Mouse (Mus musculus): ENCODE measurements around the gene Cyp4a12b. TPM values are rescaled to one million over a fixed set of nuclear protein-coding genes. Genes with fewer than 3 reads are reported as not detected.
"Not testable (repeated sequence)": the region's sequence is repeated elsewhere in the genome, so short reads cannot be mapped to it uniquely, and the experiment has no call there.

Gene Cyp4a12b
- polyA plus RNA-seq (2015; fragmentation: Nextera tagmentation; extraction: Ambion mirVana) = not detected in 2 replicates

- not testable (repeated sequence) for H3K4me3 ChIP-seq (replicated peaks); H3K9ac ChIP-seq (replicated peaks); H3K9me3 ChIP-seq; H3K4me1 ChIP-seq (replicated peaks); H3K27me3 ChIP-seq; H3K27ac ChIP-seq; ATAC-seq; H3K36me3 ChIP-seq; H3K4me2 ChIP-seq (replicated peaks)
These were observed at the start of gene Cyp4a12b for GRCm38 (mm10) chr4:115411324-115411723. Cyp4a12b (plus strand) TSS chr4:115411624.

DNA sequence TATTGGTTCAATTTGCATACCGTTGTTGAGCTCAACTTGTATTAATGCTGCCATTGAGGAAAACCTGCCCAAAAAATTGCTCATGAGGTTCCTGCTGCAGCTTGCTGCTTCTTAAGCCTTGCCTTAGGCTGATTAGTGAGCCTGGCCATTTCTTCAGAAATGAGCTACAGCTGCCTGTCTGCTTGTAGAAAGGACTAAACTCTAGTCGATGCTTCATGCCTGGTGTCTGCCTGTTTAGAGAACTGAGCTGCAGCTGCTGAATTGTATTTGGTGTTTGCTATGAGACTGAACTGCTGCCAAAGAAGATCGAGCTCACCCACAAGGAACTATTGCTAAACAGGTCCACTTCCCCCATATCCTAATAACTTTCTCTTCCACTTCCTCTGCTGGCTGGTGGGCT, 45.8 kb upstream of the Cyp4a12b start:
- not testable (repeated sequence) for H3K27ac ChIP-seq; H3K9me3 ChIP-seq; H3K36me3 ChIP-seq; H3K4me2 ChIP-seq (replicated peaks); ATAC-seq; H3K4me1 ChIP-seq (replicated peaks); H3K9ac ChIP-seq (replicated peaks); H3K27me3 ChIP-seq; H3K4me3 ChIP-seq (replicated peaks)
- 96% methylated on average over 3 of the region's 3 CpGs for WGBS

DNA sequence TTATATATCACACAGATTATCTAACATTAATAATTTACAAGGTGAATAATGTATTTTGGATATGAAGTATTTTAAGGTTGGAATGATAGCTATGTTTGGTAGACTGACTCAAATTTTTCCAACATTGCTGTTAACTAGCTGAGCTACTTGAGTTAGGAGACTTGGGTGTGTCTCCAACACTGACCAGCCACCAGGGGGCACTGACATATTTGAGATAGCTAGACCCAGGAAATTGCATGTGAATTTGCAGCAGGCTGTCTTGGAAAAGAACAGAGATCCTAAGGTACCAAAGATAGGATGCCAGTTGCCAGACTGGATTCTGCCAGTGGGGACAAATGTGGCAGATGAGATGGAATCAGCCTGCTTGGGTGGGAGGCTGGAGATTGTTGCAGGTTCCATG, 43.4 kb upstream of the Cyp4a12b start:
- H3K4me3 ChIP-seq (replicated peaks); H3K27ac ChIP-seq; H3K4me1 ChIP-seq (replicated peaks); H3K36me3 ChIP-seq; H3K9ac ChIP-seq (replicated peaks); H3K27me3 ChIP-seq; H3K9me3 ChIP-seq; ATAC-seq; H3K4me2 ChIP-seq (replicated peaks): not testable (repeated sequence)

GRCm38 (mm10) chr4:115396256-115396655, 15.2 kb upstream of the Cyp4a12b start:
- H3K9ac ChIP-seq (replicated peaks); H3K27ac ChIP-seq; H3K9me3 ChIP-seq; H3K27me3 ChIP-seq; H3K4me3 ChIP-seq (replicated peaks); H3K4me1 ChIP-seq (replicated peaks); ATAC-seq; H3K36me3 ChIP-seq; H3K4me2 ChIP-seq (replicated peaks): not testable (repeated sequence)
- WGBS = 77% methylated on average over 2 of the region's 2 CpGs

- H3K36me3 ChIP-seq; H3K27me3 ChIP-seq; H3K9me3 ChIP-seq; H3K9ac ChIP-seq (replicated peaks); H3K4me3 ChIP-seq (replicated peaks); H3K4me1 ChIP-seq (replicated peaks); H3K4me2 ChIP-seq (replicated peaks); ATAC-seq; H3K27ac ChIP-seq: not testable (repeated sequence)
These were observed 14.5 kb upstream of the Cyp4a12b start for GRCm38 (mm10) chr4:115396950-115397349.

GRCm38 (mm10) chr4:115450577-115451137, 39.2 kb downstream of the Cyp4a12b start:
- Histone ChIP-seq H3K4me3 (replicated peaks) (no peak overlapping the region), H3K9me3 (no peaks in the 10 kb centered on the region), H3K27ac (no peak overlapping the region), H3K4me1 (replicated peaks) (no peaks in the 10 kb centered on the region), H3K4me2 (replicated peaks) (no peak overlapping the region), H3K36me3 (no peaks in the 10 kb centered on the region), H3K27me3 (no peaks in the 10 kb centered on the region), H3K9ac (replicated peaks) (no peak overlapping the region)
- ATAC-seq = no peak
- 73% methylated on average over 3 of the region's 3 CpGs for whole genome bisulfite sequencing

DNA sequence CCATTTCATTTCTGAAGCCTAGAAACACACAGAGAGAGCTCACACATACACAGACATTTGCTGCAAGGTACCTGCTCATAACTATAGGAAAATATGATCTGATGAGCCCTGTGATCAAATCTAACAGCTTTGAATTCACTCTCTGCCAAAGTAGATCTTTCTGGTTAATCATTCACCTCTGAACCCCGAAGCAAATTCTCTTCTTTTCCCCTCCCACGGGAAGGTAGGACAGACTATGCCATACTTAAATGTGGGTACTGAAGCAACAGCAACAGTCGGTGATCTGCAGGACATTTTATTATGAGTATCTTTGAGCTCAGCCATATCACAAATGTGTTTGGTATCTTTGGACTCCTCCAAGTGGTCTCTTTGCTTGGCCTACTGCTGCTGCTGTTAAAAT, 40.9 kb downstream of the Cyp4a12b start, which contains the start of gene Cyp4a30b:
TSS of gene Cyp4a30b (plus strand) at position 301 of the 400 bp plus-strand sequence.
- H3K9me3 ChIP-seq = no peaks in the 10 kb centered on the region
- no peak within 1 kb of the TSS for H3K4me2 ChIP-seq (replicated peaks)
- H3K27ac ChIP-seq = no peak within 1 kb of the TSS
- no peak for ATAC-seq
- H3K36me3 ChIP-seq = no peaks in the 10 kb centered on the region
- H3K4me3 ChIP-seq (replicated peaks) = no peak within 1 kb of the TSS
- H3K9ac ChIP-seq (replicated peaks) = no peak within 1 kb of the TSS
- H3K4me1 ChIP-seq (replicated peaks) = no peaks in the 10 kb centered on the region
- 86% methylated on average over 3 of the region's 3 CpGs for WGBS
- H3K27me3 ChIP-seq = no peaks in the 10 kb centered on the region

GRCm38 (mm10) chr4:115473585-115473984, 62.2 kb downstream of the Cyp4a12b start:
- not testable (repeated sequence) for H3K9ac ChIP-seq (replicated peaks); H3K27ac ChIP-seq; H3K36me3 ChIP-seq; ATAC-seq; H3K9me3 ChIP-seq; H3K27me3 ChIP-seq; H3K4me2 ChIP-seq (replicated peaks); H3K4me1 ChIP-seq (replicated peaks); H3K4me3 ChIP-seq (replicated peaks)
- WGBS = 90% methylated on average over 3 of the region's 3 CpGs

DNA sequence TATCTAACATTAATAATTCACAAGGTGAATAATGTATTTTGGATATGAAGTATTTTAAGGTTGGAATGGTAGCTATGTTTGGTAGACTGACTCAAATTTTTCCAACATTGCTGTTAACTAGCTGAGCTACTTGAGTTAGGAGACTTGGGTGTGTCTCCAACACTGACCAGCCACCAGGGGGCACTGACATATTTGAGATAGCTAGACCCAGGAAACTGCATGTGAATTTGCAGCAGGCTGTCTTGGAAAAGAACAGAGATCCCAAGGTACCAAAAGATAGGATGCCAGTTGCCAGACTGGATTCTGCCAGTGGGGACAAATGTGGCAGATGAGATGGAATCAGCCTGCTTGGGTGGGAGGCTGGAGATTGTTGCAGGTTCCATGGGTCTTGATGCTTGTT, 64.6 kb downstream of the Cyp4a12b start:
- ATAC-seq; H3K9me3 ChIP-seq; H3K9ac ChIP-seq (replicated peaks): not testable (repeated sequence)

DNA sequence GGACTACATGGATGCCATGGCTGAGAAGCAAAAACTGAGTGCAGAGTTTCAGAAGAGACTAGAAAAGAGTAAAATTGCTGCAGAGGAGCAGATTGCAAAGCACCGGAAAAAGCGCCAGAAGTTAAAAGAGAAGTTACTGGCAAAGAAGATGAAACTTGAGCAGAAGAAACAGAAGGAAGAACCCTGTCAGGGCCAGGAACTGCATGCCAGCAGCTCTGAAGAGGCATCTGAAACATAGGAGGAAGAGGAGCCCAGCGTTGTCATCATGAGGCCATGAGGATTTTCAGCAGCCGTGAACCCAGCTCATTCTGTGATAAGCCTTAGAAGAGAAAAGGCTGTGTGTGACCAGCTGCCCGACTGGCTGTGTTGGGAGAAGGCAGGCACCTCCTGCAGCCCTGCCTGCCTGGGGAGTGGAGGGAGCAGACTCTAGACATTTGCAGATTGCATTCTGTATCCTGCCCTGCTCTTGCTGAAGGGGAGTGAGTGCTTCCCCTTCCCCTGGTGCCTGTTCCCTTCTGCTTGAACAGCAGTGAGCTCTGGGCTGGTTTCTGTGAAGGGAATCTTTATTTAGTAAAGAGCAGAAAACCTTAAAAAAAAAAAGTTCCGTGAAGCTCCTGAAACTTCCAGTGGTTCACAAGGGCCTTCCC, 69.7 kb downstream of the Cyp4a12b start:
- no peak for ATAC-seq
- H3K9me3 ChIP-seq = no peaks in the 10 kb centered on the region

More for the DNA sequence above, 64.6 kb downstream of the Cyp4a12b start:
- not testable (repeated sequence) for H3K36me3 ChIP-seq; H3K4me1 ChIP-seq (replicated peaks); H3K27ac ChIP-seq; H3K4me3 ChIP-seq (replicated peaks); H3K27me3 ChIP-seq; H3K4me2 ChIP-seq (replicated peaks)

More for the DNA sequence above, 69.7 kb downstream of the Cyp4a12b start:
- no peak overlapping the region for H3K9ac ChIP-seq (replicated peaks)
- no peak overlapping the region for H3K27ac ChIP-seq
- no peaks in the 10 kb centered on the region for H3K27me3 ChIP-seq
- no peak overlapping the region for H3K4me3 ChIP-seq (replicated peaks)
- 74% methylated on average over 6 of the region's 6 CpGs for WGBS
- no peak overlapping the region for H3K4me2 ChIP-seq (replicated peaks)
- no peaks in the 10 kb centered on the region for H3K4me1 ChIP-seq (replicated peaks)
- H3K36me3 ChIP-seq = no peaks in the 10 kb centered on the region

Other genes with a start within 250 kb of the Cyp4a12b start
- gene Cyp4a29, start 169.5 kb upstream of the Cyp4a12b start, polyA plus RNA-seq (2015; fragmentation: Nextera tagmentation; extraction: Ambion mirVana) = not detected in 2 replicates
- not detected in 2 replicates for gene Cyp4a12a, start 112.6 kb upstream of the Cyp4a12b start, polyA plus RNA-seq (2015; fragmentation: Nextera tagmentation; extraction: Ambion mirVana)
- not detected in 2 replicates for gene Cyp4a30b, start 41.0 kb downstream of the Cyp4a12b start, polyA plus RNA-seq (2015; fragmentation: Nextera tagmentation; extraction: Ambion mirVana)
- not detected in 2 replicates for gene Cyp4a14, start 84.5 kb downstream of the Cyp4a12b start, polyA plus RNA-seq (2015; fragmentation: Nextera tagmentation; extraction: Ambion mirVana)
- gene Cyp4a10, start 106.6 kb downstream of the Cyp4a12b start, polyA plus RNA-seq (2015; fragmentation: Nextera tagmentation; extraction: Ambion mirVana) = not detected in 2 replicates
- gene Cyp4a31, start 152.0 kb downstream of the Cyp4a12b start, polyA plus RNA-seq (2015; fragmentation: Nextera tagmentation; extraction: Ambion mirVana) = not detected in 2 replicates
- not detected in 2 replicates for gene Cyp4a32, start 189.3 kb downstream of the Cyp4a12b start, polyA plus RNA-seq (2015; fragmentation: Nextera tagmentation; extraction: Ambion mirVana)
- gene Cyp4b1, start 236.1 kb downstream of the Cyp4a12b start, polyA plus RNA-seq (2015; fragmentation: Nextera tagmentation; extraction: Ambion mirVana) = 0.12 and 0.22 TPM in 2 replicates